Mouse (Mus musculus) ES-Bruce4 (cell line): ENCODE data around the gene Ldb1. TPM values are rescaled to one million over a fixed set of nuclear protein-coding genes. Genes with fewer than 3 reads are reported as not detected.

Experiments used
- H3K27ac ChIP-seq: 2 replicates; pipeline ENCODE4 v1.5.1; 2012; ENCODE audit warnings: low read length, inconsistent platforms; ENCODE audit not compliant: insufficient read depth
- H3K27me3 ChIP-seq: 2 replicates; pipeline ENCODE4 v1.6.1; 2012; ENCODE audit warnings: mild to moderate bottlenecking, low read length, inconsistent platforms; ENCODE audit not compliant: control insufficient read depth, poor library complexity, insufficient read depth, severe bottlenecking
- H3K36me3 ChIP-seq: 2 replicates; pipeline ENCODE4 v1.6.1; 2012; ENCODE audit warnings: inconsistent platforms, mild to moderate bottlenecking, low read length, moderate library complexity; ENCODE audit not compliant: control insufficient read depth, poor library complexity, insufficient read depth, severe bottlenecking
- H3K4me1 ChIP-seq: one replicate; pipeline ENCODE4 v1.8.1; 2011; ENCODE audit warnings: low read length; ENCODE audit not compliant: control insufficient read depth, insufficient read depth
- H3K4me3 ChIP-seq: 2 replicates; pipeline ENCODE4 v1.5.1; 2011; ENCODE audit warnings: low read depth, mild to moderate bottlenecking, low read length
- H3K9ac ChIP-seq: 2 replicates; pipeline ENCODE4 v1.6.1; 2012; ENCODE audit warnings: low read depth, mild to moderate bottlenecking, inconsistent platforms; ENCODE audit not compliant: poor library complexity, severe bottlenecking
- H3K9me3 ChIP-seq: replicated peaks from 2 replicates; pipeline ENCODE4 v1.6.1; 2012; ENCODE audit warnings: mild to moderate bottlenecking, low read length, inconsistent platforms; ENCODE audit not compliant: control insufficient read depth, poor library complexity, insufficient read depth, severe bottlenecking
- CTCF ChIP-seq: IDR thresholded peaks from one replicate; pipeline ENCODE4 v1.8.1; 2011; ENCODE audit warnings: low read depth, low read length
- EP300 ChIP-seq: IDR thresholded peaks from 2 replicates; pipeline ENCODE4 v1.6.1; 2011; ENCODE audit warnings: low read depth, low read length; ENCODE audit not compliant: insufficient read depth
- POLR2A ChIP-seq: IDR thresholded peaks from one replicate; pipeline ENCODE4 v1.8.1; 2011; ENCODE audit warnings: low read length; ENCODE audit not compliant: insufficient read depth
- polyA plus RNA-seq: library from polyadenylated mRNA; stranded (reverse); fragments of >200 nt; gene quantifications from 2 replicates; pipeline ENCODE4 v1.2.4, GENCODE M21; 2011; ENCODE audit warnings: low read depth; ENCODE audit not compliant: missing spikeins, insufficient read depth, insufficient read length

Gene Ldb1
- polyA plus RNA-seq, 1 experiment = 146 TPM

- H3K9me3 ChIP-seq = no peaks in the 10 kb centered on the region
- H3K36me3 ChIP-seq = no peaks in the 10 kb centered on the region
- H3K27me3 ChIP-seq = no peaks in the 10 kb centered on the region
- H3K27ac ChIP-seq = peak overlapping the region; percentile 99
- no peak overlapping the region for H3K9ac ChIP-seq
- no peak overlapping the region for H3K4me3 ChIP-seq
- H3K4me1 ChIP-seq = peaks cover 8% of the 10 kb centered on the region
- TF ChIP-seq EP300 (no peak; the same call in 1 of the 2 replicates), CTCF (no peak), POLR2A (no peak)
Observed at GRCm38 (mm10) chr19:46047426-46047825, 2.4 kb upstream of the Ldb1 start.

- Histone ChIP-seq H3K4me1 (peaks cover 8% of the 10 kb centered on the region), H3K27me3 (no peaks in the 10 kb centered on the region), H3K9ac (peak overlapping the region; percentile 99; the same call in 1 of the 2 replicates), H3K36me3 (no peaks in the 10 kb centered on the region), H3K4me3 (0 out of 2 replicates have a peak overlapping the region, but pooled peaks have one; percentile 20), H3K27ac (peak overlapping the region; percentile 99), H3K9me3 (no peaks in the 10 kb centered on the region)
- TF ChIP-seq CTCF (no peak), EP300 (0 out of 2 replicates have a peak, but pooled peaks have one; percentile 8), POLR2A (no peak)
Observed at GRCm38 (mm10) chr19:46046621-46047025, 1.6 kb upstream of the Ldb1 start.

- H3K9me3 ChIP-seq = no peaks in the 10 kb centered on the region
- peak overlapping the region; percentile 99 for H3K9ac ChIP-seq
- no peaks in the 10 kb centered on the region for H3K36me3 ChIP-seq
- H3K4me3 ChIP-seq = peak overlapping the region; percentile 95
- TF ChIP-seq EP300 (no peak; the same call in 1 of the 2 replicates), POLR2A (no peak), CTCF (no peak)
- peak overlapping the region; percentile 99 for H3K27ac ChIP-seq
- no peaks in the 10 kb centered on the region for H3K27me3 ChIP-seq
- H3K4me1 ChIP-seq = peaks cover 11% of the 10 kb centered on the region
Observed at GRCm38 (mm10) chr19:46045696-46046311, 790 bp upstream of the Ldb1 start.

GRCm38 (mm10) chr19:46044271-46044992 lies 582 bp downstream of the Ldb1 start, which contains the start of gene Pprc1:
TSS of gene Pprc1 (plus strand) at chr19:46044886.
- Histone ChIP-seq H3K9me3 (no peaks in the 10 kb centered on the region), H3K36me3 (no peaks in the 10 kb centered on the region), H3K4me1 (peaks cover 9% of the 10 kb centered on the region), H3K9ac (peak within 1 kb of the TSS; percentile 99), H3K27ac (peak within 1 kb of the TSS; percentile 84), H3K4me3 (peak within 1 kb of the TSS; percentile 95), H3K27me3 (no peaks in the 10 kb centered on the region)
- TF ChIP-seq EP300 (no peak), CTCF (no peak), POLR2A (no peak)

GRCm38 (mm10) chr19:46043380-46043779 lies 1.6 kb downstream of the Ldb1 start:
- Histone ChIP-seq H3K27ac (peak overlapping the region; percentile 10), H3K9ac (peak overlapping the region; percentile 99), H3K27me3 (no peaks in the 10 kb centered on the region), H3K9me3 (no peaks in the 10 kb centered on the region), H3K4me1 (peaks cover 8% of the 10 kb centered on the region), H3K4me3 (peak overlapping the region; percentile 95), H3K36me3 (no peaks in the 10 kb centered on the region)
- TF ChIP-seq EP300 (no peak), POLR2A (no peak), CTCF (no peak)

- TF ChIP-seq EP300 (peak; percentile 40; the same call in 1 of the 2 replicates), CTCF (no peak), POLR2A (peak; percentile 34)
- Histone ChIP-seq H3K36me3 (no peaks in the 10 kb centered on the region), H3K9me3 (no peaks in the 10 kb centered on the region), H3K4me1 (peaks cover 4% of the 10 kb centered on the region), H3K27me3 (no peaks in the 10 kb centered on the region), H3K27ac (peak overlapping the region; percentile 10), H3K9ac (peak overlapping the region; percentile 99), H3K4me3 (peak overlapping the region; percentile 43)
Observed at GRCm38 (mm10) chr19:46042476-46043011, 2.5 kb downstream of the Ldb1 start.
